Mouse (Mus musculus): ENCODE measurements around the gene Hspg2.

- no peak for TF ChIP-seq POLR2A (IDR thresholded peaks at IDR 0.05; ENCODE audit: low read depth, low read length)
- no peak for TF ChIP-seq CTCF (conservative IDR thresholded peaks at IDR 0.05; ENCODE audit: insufficient read depth, insufficient read length, low read depth, low read length)
Measured at GRCm38 (mm10) chr4:137610256-137610655, 141.7 kb downstream of the Hspg2 start.
